ENCODE assay signal across 26 mouse cellular contexts in genomic region chr14:122168912-122169311, GRCm38 (mm10). TPM values are rescaled to one million over a fixed set of nuclear protein-coding genes. Genes with fewer than 3 reads are reported as not detected.
DNase-seq lines count a peak whose midpoint lies in the region; ATAC-seq lines count a peak whose summit lies in the region.
"Had no signal": no experiment of that assay in that cellular context is flagged by ENCODE, and none has a peak within 500 bp of the region (broad histone marks: within the 10 kb centered on the region; RNA-seq: fewer than 3 reads in every experiment).

No protein-coding gene starts in this region.

- ATAC-seq in cerebellum, adult (ENCODE audit: insufficient number of reproducible peaks, low FRiP score, low TSS enrichment), result no peak
- peak; percentile 52; the same call in 1 of the 2 replicates for ATAC-seq in hindbrain, embryonic 11.5 days (ENCODE audit: low FRiP score)
- ATAC-seq in hindbrain, embryonic 13.5 days (ENCODE audit: low FRiP score), result no peak
- ATAC-seq in midbrain, embryonic 11.5 days (ENCODE audit: low FRiP score), result peak; percentile 34; the same call in 1 of the 2 replicates
- no peak for ATAC-seq in midbrain, embryonic 14.5 days (ENCODE audit: low FRiP score, low TSS enrichment)
- ATAC-seq: activated CD4-positive, CD25-positive, alpha-beta regulatory T cell, adult 4 months; forebrain, embryonic 15.5 days; hindbrain, embryonic 16.5 days; inflammation-experienced regulatory T-cells, adult 6 months; intestine, embryonic 16.5 days had no signal

- H3K9ac ChIP-seq in hindbrain, embryonic 11.5 days (ENCODE audit: low read depth, low read length), result no peak overlapping the region
- no peak overlapping the region for H3K9ac ChIP-seq in hindbrain, embryonic 13.5 days
- H3K9ac ChIP-seq in midbrain, embryonic 11.5 days (ENCODE audit: low read length), result no peak overlapping the region
- H3K9ac ChIP-seq in midbrain, embryonic 14.5 days (replicated peaks; ENCODE audit: low read length), result no peak overlapping the region
- H3K9ac ChIP-seq: forebrain, embryonic 15.5 days; heart, embryonic 13.5 days had no signal

- H3K27ac ChIP-seq in hindbrain, embryonic 11.5 days (ENCODE audit: low read depth, low read length), result no peak overlapping the region
- H3K27ac ChIP-seq in hindbrain, embryonic 13.5 days, result no peak overlapping the region
- no peak overlapping the region for H3K27ac ChIP-seq in midbrain, embryonic 11.5 days (ENCODE audit: low read depth, low read length)
- no peak overlapping the region for H3K27ac ChIP-seq in midbrain, embryonic 14.5 days (replicated peaks; ENCODE audit: low read depth, low read length)
- H3K27ac ChIP-seq: forebrain, embryonic 10.5 days; forebrain, embryonic 15.5 days; gastrocnemius, adult 2 months; heart, embryonic 13.5 days had no signal

- H3K4me1 ChIP-seq in hindbrain, embryonic 11.5 days (replicated peaks; ENCODE audit: control insufficient read depth, insufficient read depth, low read length), result no peaks in the 10 kb centered on the region
- peaks cover 7% of the 10 kb centered on the region for H3K4me1 ChIP-seq in hindbrain, embryonic 13.5 days (replicated peaks)
- H3K4me1 ChIP-seq in midbrain, embryonic 11.5 days (ENCODE audit: control insufficient read depth, insufficient read depth, low read length), result peaks cover 9% of the 10 kb centered on the region
- peaks cover 18% of the 10 kb centered on the region for H3K4me1 ChIP-seq in midbrain, embryonic 14.5 days (ENCODE audit: control insufficient read depth, insufficient read depth, low read length)
- H3K4me1 ChIP-seq: forebrain, embryonic 15.5 days; heart, embryonic 13.5 days had no signal

- 67% methylated on average over 7 of the region's 7 CpGs for WGBS in hindbrain, embryonic 11.5 days
- 58% methylated on average over 7 of the region's 7 CpGs for WGBS in hindbrain, embryonic 13.5 days
- 80% methylated on average over 7 of the region's 7 CpGs for WGBS in midbrain, embryonic 11.5 days
- 62% methylated on average over 7 of the region's 7 CpGs for WGBS in midbrain, embryonic 14.5 days

- H3K4me2 ChIP-seq in hindbrain, embryonic 11.5 days (replicated peaks; ENCODE audit: low read depth, low read length), result no peak overlapping the region
- no peak overlapping the region for H3K4me2 ChIP-seq in hindbrain, embryonic 13.5 days
- no peak overlapping the region for H3K4me2 ChIP-seq in midbrain, embryonic 11.5 days
- no peak overlapping the region for H3K4me2 ChIP-seq in midbrain, embryonic 14.5 days (ENCODE audit: low read length)
- H3K4me2 ChIP-seq: forebrain, embryonic 15.5 days; heart, embryonic 13.5 days had no signal

- DNase-seq in cerebellum, postnatal 10 days, result peak; percentile 39 to 40
- no peak for DNase-seq in hindbrain, embryonic 11.5 days (ENCODE audit: low spot score)
- no peak for DNase-seq in midbrain, embryonic 11.5 days (ENCODE audit: low spot score, missing footprints)
- DNase-seq in midbrain, embryonic 14.5 days, result no peak
- peak; percentile 16 for DNase-seq in brain, adult 2 months (ENCODE audit: low read depth, low spot score)
- DNase-seq in frontal cortex, postnatal 14 days (ENCODE audit: low spot score in 2 of 2), result no peak
- DNase-seq: adrenal gland, adult 8-10 months; adrenal gland, postnatal 25 days; cerebellum, adult 11-12 months; cerebellum, adult 8-10 months; cerebellum, postnatal 14 days; gastrocnemius, adult 2 months; gastrocnemius, postnatal 14 days; heart, adult 18-20 months; heart, postnatal 14 days; heart, postnatal 4 days; kidney, adult 18-20 months had no signal

- no peaks in the 10 kb centered on the region for H3K9me3 ChIP-seq in hindbrain, embryonic 11.5 days (ENCODE audit: control insufficient read depth, low read length)
- no peaks in the 10 kb centered on the region for H3K9me3 ChIP-seq in hindbrain, embryonic 13.5 days
- H3K9me3 ChIP-seq in midbrain, embryonic 11.5 days (ENCODE audit: control insufficient read depth, low read length), result no peaks in the 10 kb centered on the region
- H3K9me3 ChIP-seq in midbrain, embryonic 14.5 days (ENCODE audit: control insufficient read depth, low read length), result 0 out of 2 replicates have a peak, but pooled peaks cover 3% of the 10 kb centered on the region
- H3K9me3 ChIP-seq: forebrain, embryonic 10.5 days; forebrain, embryonic 15.5 days; heart, embryonic 13.5 days had no signal

- no peaks in the 10 kb centered on the region for H3K27me3 ChIP-seq in hindbrain, embryonic 11.5 days (ENCODE audit: control insufficient read depth, insufficient read depth, low read length)
- no peaks in the 10 kb centered on the region for H3K27me3 ChIP-seq in hindbrain, embryonic 13.5 days
- H3K27me3 ChIP-seq in midbrain, embryonic 11.5 days (ENCODE audit: control insufficient read depth, insufficient read depth, low read length), result no peaks in the 10 kb centered on the region
- no peaks in the 10 kb centered on the region for H3K27me3 ChIP-seq in midbrain, embryonic 14.5 days (ENCODE audit: control insufficient read depth, insufficient read depth, low read length)
- H3K27me3 ChIP-seq: forebrain, embryonic 15.5 days; heart, embryonic 13.5 days had no signal

- no peak overlapping the region for H3K4me3 ChIP-seq in hindbrain, embryonic 11.5 days (ENCODE audit: low read depth, low read length)
- no peak overlapping the region for H3K4me3 ChIP-seq in hindbrain, embryonic 13.5 days
- H3K4me3 ChIP-seq in midbrain, embryonic 11.5 days (ENCODE audit: low read depth, low read length), result no peak overlapping the region
- H3K4me3 ChIP-seq in midbrain, embryonic 14.5 days (replicated peaks; ENCODE audit: low read depth, low read length), result no peak overlapping the region
- H3K4me3 ChIP-seq: forebrain, embryonic 10.5 days; forebrain, embryonic 15.5 days; gastrocnemius, adult 2 months; heart, embryonic 13.5 days had no signal

- no peaks in the 10 kb centered on the region for H3K36me3 ChIP-seq in hindbrain, embryonic 11.5 days (ENCODE audit: control insufficient read depth, insufficient read depth, low read length)
- peaks cover 14% of the 10 kb centered on the region for H3K36me3 ChIP-seq in hindbrain, embryonic 13.5 days
- no peaks in the 10 kb centered on the region for H3K36me3 ChIP-seq in midbrain, embryonic 11.5 days (ENCODE audit: control insufficient read depth, insufficient read depth, low read length)
- 0 out of 2 replicates have a peak, but pooled peaks cover 5% of the 10 kb centered on the region for H3K36me3 ChIP-seq in midbrain, embryonic 14.5 days (ENCODE audit: control insufficient read depth, insufficient read depth, low read length)
- H3K36me3 ChIP-seq: forebrain, embryonic 15.5 days had no signal

RNA-seq across cellular contexts. Expression of gene Clybl, which starts 12.6 kb away (rescaled TPM):
- polyA plus RNA-seq in hindbrain, embryonic 11.5 days (2014; fragmentation: Nextera tagmentation; extraction: Ambion mirVana), result 24.1 and 30.6 TPM in 2 replicates
- 12.1 and 12.7 TPM in 2 replicates for polyA plus RNA-seq in hindbrain, embryonic 13.5 days (2015; fragmentation: Nextera tagmentation; extraction: Ambion mirVana)
- 27.6 and 31.5 TPM in 2 replicates for polyA plus RNA-seq in midbrain, embryonic 11.5 days (2014; fragmentation: Nextera tagmentation; extraction: Ambion mirVana)
- polyA plus RNA-seq in midbrain, embryonic 14.5 days (2014; fragmentation: Nextera tagmentation; extraction: Ambion mirVana), result 12.8 and 17.2 TPM in 2 replicates

Comparison
In these comparisons a context has a peak if more than half of its experiments do, and no peak if none do; other contexts are left out.
1. ATAC-seq: peak in hindbrain, embryonic 11.5 days (single experiment) and midbrain, embryonic 11.5 days (single experiment); none in cerebellum, adult (single experiment), hindbrain, embryonic 13.5 days (single experiment) and midbrain, embryonic 14.5 days (single experiment).
2. DNase-seq: peak in cerebellum, postnatal 10 days (2 of 2) and brain, adult 2 months (single experiment); none in hindbrain, embryonic 11.5 days (single experiment), midbrain, embryonic 11.5 days (single experiment), midbrain, embryonic 14.5 days (single experiment) and frontal cortex, postnatal 14 days (0 of 2).